Mouse (Mus musculus) MEL (cell line): ENCODE data around the gene Cdkal1. TPM values are rescaled to one million over a fixed set of nuclear protein-coding genes. Genes with fewer than 3 reads are reported as not detected.

Source experiments
- DNase-seq: peaks from one replicate; pipeline ENCODE4 v3.0.0; 2011; ENCODE audit warnings: low read depth, low spot score
- H3K27ac ChIP-seq: 2 replicates; pipeline ENCODE4 v1.5.1; 2012; ENCODE audit warnings: low read depth, mild to moderate bottlenecking, control low read depth, low read length, moderate library complexity; ENCODE audit not compliant: control insufficient read depth
- H3K27me3 ChIP-seq, 2 experiments: fragments of 150-350 bp in 1 of 2; sonication (generic) in 1 of 2; 2 replicates each; pipeline ENCODE4 v1.6.1; 2012; ENCODE audit warnings: low read length in 2 of 2, mild to moderate bottlenecking in 2 of 2, improper control_type of control experiment in 1 of 2, moderate library complexity in 1 of 2; ENCODE audit not compliant: insufficient read depth in 2 of 2, control insufficient read depth in 1 of 2
- H3K36me3 ChIP-seq, 2 experiments: 2 replicates each; pipeline ENCODE4 v1.6.1; 2012 to 2014; ENCODE audit warnings: low read length in 2 of 2, improper control_type of control experiment in 1 of 2, inconsistent platforms in 1 of 2, mild to moderate bottlenecking in 1 of 2; ENCODE audit not compliant: insufficient read depth in 2 of 2, control insufficient read depth in 1 of 2
- H3K4me1 ChIP-seq, 2 experiments: fragments of 150-350 bp in 1 of 2; sonication (generic) in 1 of 2; 2 replicates each; pipeline ENCODE4 v1.6.1; 2012; ENCODE audit warnings: low read length in 2 of 2, improper control_type of control experiment in 1 of 2, mild to moderate bottlenecking in 1 of 2; ENCODE audit not compliant: insufficient read depth in 2 of 2, control insufficient read depth in 1 of 2
- H3K4me3 ChIP-seq, 2 experiments: fragments of 150-350 bp in 1 of 2; sonication (generic) in 1 of 2; 2 replicates each; pipeline ENCODE4 v1.5.1; 2012; ENCODE audit warnings: low read depth in 2 of 2, low read length in 2 of 2, mild to moderate bottlenecking in 2 of 2, moderate library complexity in 2 of 2, control low read depth in 1 of 2, improper control_type of control experiment in 1 of 2; ENCODE audit not compliant: control insufficient read depth in 1 of 2, insufficient read depth in 1 of 2
- H3K79me2 ChIP-seq: 2 replicates; pipeline ENCODE4 v1.6.1; 2012; ENCODE audit warnings: mild to moderate bottlenecking, low read length, moderate library complexity; ENCODE audit not compliant: control insufficient read depth, poor library complexity, insufficient read depth
- H3K9ac ChIP-seq: 2 replicates; pipeline ENCODE4 v1.6.1; 2012; ENCODE audit warnings: low read depth, mild to moderate bottlenecking, control low read depth, low read length, moderate library complexity; ENCODE audit not compliant: control insufficient read depth, poor library complexity, severe bottlenecking
- H3K9me3 ChIP-seq: fragments of 150-350 bp; sonication (generic); replicated peaks from 2 replicates; pipeline ENCODE4 v1.6.1; 2012; ENCODE audit warnings: mild to moderate bottlenecking, low read length, improper control_type of control experiment, moderate library complexity; ENCODE audit not compliant: insufficient read depth
- BHLHE40 ChIP-seq: IDR thresholded peaks from 2 replicates; pipeline ENCODE4 v1.6.1; 2012; ENCODE audit warnings: low read depth, mild to moderate bottlenecking, inconsistent platforms, low read length, improper control_type of control experiment, borderline replicate concordance
- CHD1 ChIP-seq: IDR thresholded peaks from 2 replicates; pipeline ENCODE4 v1.6.1; 2012; ENCODE audit warnings: low read depth, mild to moderate bottlenecking, inconsistent platforms, low read length, improper control_type of control experiment
- CHD2 ChIP-seq: IDR thresholded peaks from 2 replicates; pipeline ENCODE4 v1.6.1; 2011; ENCODE audit warnings: low read length, improper control_type of control experiment
- CTCF ChIP-seq, 3 experiments: IDR thresholded peaks in 2 of 3; conservative IDR thresholded peaks in 1 of 3; 2 replicates each; pipeline ENCODE4 v1.5.1; 2011 to 2012; ENCODE audit warnings: low read length in 3 of 3, low read depth in 2 of 3, mild to moderate bottlenecking in 2 of 3, improper control_type of control experiment in 1 of 3, inconsistent platforms in 1 of 3, mixed read lengths in 1 of 3, moderate library complexity in 1 of 3; ENCODE audit not compliant: control insufficient read depth in 1 of 3, insufficient read depth in 1 of 3, poor library complexity in 1 of 3, severe bottlenecking in 1 of 3
- E2F4 ChIP-seq: IDR thresholded peaks from 2 replicates; pipeline ENCODE4 v1.6.1; 2011; ENCODE audit warnings: low read depth, low read length, improper control_type of control experiment, borderline replicate concordance
- ELF1 ChIP-seq: IDR thresholded peaks from 2 replicates; pipeline ENCODE4 v1.6.1; 2014; ENCODE audit warnings: low read depth, mild to moderate bottlenecking, inconsistent platforms, low read length, improper control_type of control experiment, moderate library complexity
- EP300 ChIP-seq, 2 experiments: IDR thresholded peaks; 2 replicates each; pipeline ENCODE4 v1.6.1; 2011; ENCODE audit warnings: improper control_type of control experiment in 2 of 2, low read length in 2 of 2, low read depth in 1 of 2, mild to moderate bottlenecking in 1 of 2
- ETS1 ChIP-seq: IDR thresholded peaks from 2 replicates; pipeline ENCODE4 v1.6.1; 2012; ENCODE audit warnings: low read depth, mild to moderate bottlenecking, inconsistent platforms, low read length, improper control_type of control experiment, moderate library complexity
- GABPA ChIP-seq: IDR thresholded peaks from 2 replicates; pipeline ENCODE4 v1.6.1; 2012; ENCODE audit warnings: low read depth, mild to moderate bottlenecking, inconsistent platforms, low read length, improper control_type of control experiment, moderate library complexity
- GATA1 ChIP-seq: IDR thresholded peaks from 2 replicates; pipeline ENCODE4 v1.6.1; 2011; ENCODE audit warnings: low read depth, low read length, improper control_type of control experiment
- JUND ChIP-seq: IDR thresholded peaks from 2 replicates; pipeline ENCODE4 v1.6.1; 2011; ENCODE audit warnings: low read depth, mild to moderate bottlenecking, improper control_type of control experiment, low read length
- KAT2A ChIP-seq: conservative IDR thresholded peaks from 2 replicates; pipeline ENCODE4 v1.6.1; 2012; ENCODE audit warnings: low read depth, low read length, improper control_type of control experiment, inconsistent platforms
- MAFK ChIP-seq: IDR thresholded peaks from 2 replicates; pipeline ENCODE4 v1.6.1; 2011; ENCODE audit warnings: low read depth, mild to moderate bottlenecking, low read length, improper control_type of control experiment, borderline replicate concordance
- MAX ChIP-seq: IDR thresholded peaks from 2 replicates; pipeline ENCODE4 v1.6.1; 2011; ENCODE audit warnings: low read length, improper control_type of control experiment
- MAZ ChIP-seq: IDR thresholded peaks from 2 replicates; pipeline ENCODE4 v1.6.1; 2012; ENCODE audit warnings: low read depth, mild to moderate bottlenecking, inconsistent platforms, low read length, improper control_type of control experiment
- MEF2A ChIP-seq: IDR thresholded peaks from 2 replicates; pipeline ENCODE4 v1.6.1; 2014; ENCODE audit warnings: low read depth, mild to moderate bottlenecking, inconsistent platforms, low read length, improper control_type of control experiment; ENCODE audit not compliant: poor library complexity, insufficient replicate concordance, severe bottlenecking; ENCODE audit errors: extremely low read depth
- MYB ChIP-seq: IDR thresholded peaks from 2 replicates; pipeline ENCODE4 v1.6.1; 2011; ENCODE audit warnings: mild to moderate bottlenecking, low read depth, low read length, improper control_type of control experiment
- POLR2AphosphoS2 ChIP-seq: IDR thresholded peaks from 2 replicates; pipeline ENCODE4 v1.6.1; 2011; ENCODE audit warnings: low read length, improper control_type of control experiment
- RCOR1 ChIP-seq: IDR thresholded peaks from 2 replicates; pipeline ENCODE4 v1.6.1; 2012; ENCODE audit warnings: low read depth, mild to moderate bottlenecking, inconsistent platforms, low read length, improper control_type of control experiment
- SIN3A ChIP-seq: IDR thresholded peaks from 2 replicates; pipeline ENCODE4 v1.6.1; 2012; ENCODE audit warnings: low read length, improper control_type of control experiment, inconsistent platforms
- TBP ChIP-seq: IDR thresholded peaks from 2 replicates; pipeline ENCODE4 v1.8.0; 2011; ENCODE audit warnings: low read depth, low read length, improper control_type of control experiment
- UBTF ChIP-seq: IDR thresholded peaks from 2 replicates; pipeline ENCODE4 v1.6.1; 2012; ENCODE audit warnings: low read depth, mild to moderate bottlenecking, inconsistent platforms, low read length, improper control_type of control experiment, moderate library complexity, borderline replicate concordance; ENCODE audit not compliant: insufficient read depth
- USF1 ChIP-seq: IDR thresholded peaks from 2 replicates; pipeline ENCODE4 v1.6.1; 2014; ENCODE audit warnings: low read depth, mild to moderate bottlenecking, inconsistent platforms, low read length, improper control_type of control experiment, moderate library complexity
- ZC3H11A ChIP-seq: IDR thresholded peaks from 2 replicates; pipeline ENCODE4 v1.6.1; 2012; ENCODE audit warnings: low read depth, mild to moderate bottlenecking, inconsistent platforms, low read length, improper control_type of control experiment
- ZMIZ1 ChIP-seq: IDR thresholded peaks from 2 replicates; pipeline ENCODE4 v1.6.1; 2012; ENCODE audit warnings: low read depth, mild to moderate bottlenecking, inconsistent platforms, low read length, improper control_type of control experiment, moderate library complexity
- ZNF384 ChIP-seq: IDR thresholded peaks from 2 replicates; pipeline ENCODE4 v1.6.1; 2012; ENCODE audit warnings: low read depth, mild to moderate bottlenecking, inconsistent platforms, low read length, improper control_type of control experiment
- polyA plus RNA-seq, 2 experiments: library from polyadenylated mRNA; stranded (reverse) in 1 of 2; unstranded in 1 of 2; fragments of >175 nt in 1 of 2; fragments of >200 nt in 1 of 2; gene quantifications; 2 replicates each; pipeline versions ENCODE4 v1.2.1 to v1.2.4; 2012; ENCODE audit warnings: low replicate concordance in 2 of 2, low read depth in 1 of 2; ENCODE audit not compliant: insufficient read length in 2 of 2, insufficient read depth in 1 of 2, missing spikeins in 1 of 2
- total RNA-seq: library from RNA; depleted of rRNA; stranded (reverse); fragments of 300-350 nt; gene quantifications from 2 replicates; pipeline ENCODE4 v1.2.3, GENCODE M21; 2012

Cdkal1 gene
- total and polyA plus RNA-seq, 3 experiments = 10.6 to 11.0 TPM; not detected in 1

DNA sequence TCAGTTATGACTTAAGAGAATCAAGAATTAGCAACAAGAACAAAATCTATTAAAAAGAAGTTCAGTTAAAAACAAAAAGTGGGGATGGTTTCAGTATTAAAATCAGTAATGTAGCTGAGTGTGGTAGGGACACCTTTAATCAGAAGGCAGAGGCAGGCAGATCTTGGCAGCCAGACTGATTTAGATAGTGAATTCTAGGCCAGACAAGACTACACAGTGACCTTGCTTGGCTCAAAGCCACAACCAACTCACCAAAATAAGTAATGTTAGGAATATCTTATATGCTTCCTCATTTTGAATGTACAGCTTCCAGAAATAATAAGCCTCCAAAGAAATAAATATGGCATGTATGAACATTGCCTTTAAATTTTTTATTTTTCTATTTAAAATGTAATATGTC is 301.7 kb downstream of the Cdkal1 start:
- Histone ChIP-seq H3K4me1 (peaks cover 0 to 2% of the 10 kb centered on the region in 2 experiments; a peak in 2 of 4 replicates), H3K9ac (no peak overlapping the region), H3K36me3 (peaks cover 0 to 10% of the 10 kb centered on the region in 2 experiments; a peak in 1 of 4 replicates), H3K9me3 (no peaks in the 10 kb centered on the region), H3K27me3 (no peaks in the 10 kb centered on the region), H3K4me3 (no peak overlapping the region), H3K27ac (no peak overlapping the region), H3K79me2 (no peaks in the 10 kb centered on the region)
- DNase-seq = peak; percentile 55
- TF ChIP-seq ETS1 = no peak
- TF ChIP-seq GATA1 = 0 out of 2 replicates have a peak, but pooled peaks have one; percentile 33
- TF ChIP-seq RCOR1 = no peak
- TF ChIP-seq USF1 = no peak
- TF ChIP-seq MEF2A = no peak
- peak in 1 of 2 experiments; percentile 53; a peak in 1 of 4 replicates for TF ChIP-seq EP300 (IDR thresholded peaks at IDR 0.05; ENCODE audit: low read depth in 1 of 2, low read length in 2 of 2)
- TF ChIP-seq POLR2AphosphoS2 = no peak
- TF ChIP-seq JUND = no peak
- TF ChIP-seq CHD1 = no peak
- no peak for TF ChIP-seq MAZ
- no peak for TF ChIP-seq ZC3H11A

DNA sequence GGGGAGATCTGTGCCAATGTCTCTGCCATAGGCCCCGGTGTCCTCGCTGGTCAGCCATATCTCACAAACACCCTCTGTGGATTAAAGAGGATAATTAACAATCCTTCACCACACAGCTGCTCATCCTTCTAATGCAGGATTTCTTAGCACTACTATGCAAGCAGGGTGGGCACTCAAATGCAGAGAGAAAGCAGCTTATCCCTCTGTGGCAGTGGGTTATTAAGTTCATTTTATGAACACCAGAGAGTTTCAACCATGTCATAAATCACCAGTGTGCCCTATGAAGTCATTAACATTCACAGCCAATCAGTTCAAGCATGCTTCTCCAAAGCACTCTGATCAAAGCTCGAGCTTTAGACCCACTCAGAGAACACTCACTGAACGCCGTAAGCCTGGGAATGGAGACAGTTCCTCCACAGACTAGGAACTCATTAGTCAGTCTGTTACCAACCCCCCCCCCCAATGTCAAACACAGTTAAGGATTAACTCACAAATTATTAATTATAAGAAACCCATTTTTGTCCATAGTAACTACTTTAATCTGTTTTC is 303.1 kb downstream of the Cdkal1 start:
- no peak for DNase-seq
- no peak overlapping the region for H3K4me3 ChIP-seq
- no peaks in the 10 kb centered on the region for H3K79me2 ChIP-seq
- no peak overlapping the region for H3K9ac ChIP-seq
- TF ChIP-seq CTCF (IDR thresholded peaks at IDR 0.05 in 2 of 3, conservative IDR thresholded peaks at IDR 0.05 in 1 of 3; ENCODE audit: control insufficient read depth in 1 of 3, insufficient read depth in 1 of 3, low read depth in 2 of 3, low read length in 3 of 3, poor library complexity in 1 of 3, severe bottlenecking in 1 of 3) (no peak), BHLHE40 (no peak), ZMIZ1 (no peak)
- H3K36me3 ChIP-seq = peaks cover 0 to 10% of the 10 kb centered on the region in 2 experiments; a peak in 1 of 4 replicates
- no peak overlapping the region for H3K27ac ChIP-seq
- no peaks in the 10 kb centered on the region for H3K27me3 ChIP-seq
- H3K4me1 ChIP-seq = peaks cover 0 to 2% of the 10 kb centered on the region in 2 experiments; a peak in 2 of 4 replicates
- H3K9me3 ChIP-seq = no peaks in the 10 kb centered on the region

DNA sequence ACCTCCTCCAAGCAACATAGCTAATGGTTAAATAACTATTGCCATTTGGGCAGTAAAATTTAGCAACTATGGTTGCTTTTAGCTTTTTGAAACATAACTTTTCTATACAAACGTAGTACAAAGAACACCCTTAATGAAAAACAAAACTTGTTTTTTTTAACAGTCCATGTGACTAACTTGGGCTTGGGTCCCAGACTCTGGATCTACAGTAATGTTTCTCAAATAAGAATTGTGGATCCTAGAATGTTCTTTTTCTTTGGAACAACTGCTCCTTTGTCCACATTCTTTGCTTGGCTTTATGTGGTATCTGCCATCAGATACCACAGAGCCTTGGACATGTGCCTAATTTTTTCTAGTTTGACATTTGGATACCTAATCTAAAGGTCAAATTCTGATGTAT is 304.6 kb downstream of the Cdkal1 start:
- peak; percentile 4 for DNase-seq
- peaks cover 0 to 2% of the 10 kb centered on the region in 2 experiments; a peak in 2 of 4 replicates for H3K4me1 ChIP-seq
- H3K4me3 ChIP-seq = no peak overlapping the region
- peaks cover 0 to 10% of the 10 kb centered on the region in 2 experiments; a peak in 1 of 4 replicates for H3K36me3 ChIP-seq
- no peak overlapping the region for H3K9ac ChIP-seq
- no peaks in the 10 kb centered on the region for H3K9me3 ChIP-seq
- no peak overlapping the region for H3K27ac ChIP-seq
- H3K79me2 ChIP-seq = no peaks in the 10 kb centered on the region
- no peaks in the 10 kb centered on the region for H3K27me3 ChIP-seq
- no peak for TF ChIP-seq E2F4
- TF ChIP-seq USF1 = no peak
- TF ChIP-seq MAX = no peak
- TF ChIP-seq GABPA = no peak
- TF ChIP-seq ELF1 = no peak
- TF ChIP-seq MAFK = no peak
- TF ChIP-seq KAT2A = no peak
- no peak for TF ChIP-seq UBTF
- no peak for TF ChIP-seq SIN3A
- no peak for TF ChIP-seq TBP
- no peak for TF ChIP-seq MYB
- TF ChIP-seq ETS1 = no peak
- no peak for TF ChIP-seq CHD2
- no peak for TF ChIP-seq EP300 (IDR thresholded peaks at IDR 0.05; ENCODE audit: low read depth in 1 of 2, low read length in 2 of 2)
- TF ChIP-seq ZNF384 = no peak
